Comparison of ENCODE assay signal across 22 mouse cellular contexts in the genomic region with DNA sequence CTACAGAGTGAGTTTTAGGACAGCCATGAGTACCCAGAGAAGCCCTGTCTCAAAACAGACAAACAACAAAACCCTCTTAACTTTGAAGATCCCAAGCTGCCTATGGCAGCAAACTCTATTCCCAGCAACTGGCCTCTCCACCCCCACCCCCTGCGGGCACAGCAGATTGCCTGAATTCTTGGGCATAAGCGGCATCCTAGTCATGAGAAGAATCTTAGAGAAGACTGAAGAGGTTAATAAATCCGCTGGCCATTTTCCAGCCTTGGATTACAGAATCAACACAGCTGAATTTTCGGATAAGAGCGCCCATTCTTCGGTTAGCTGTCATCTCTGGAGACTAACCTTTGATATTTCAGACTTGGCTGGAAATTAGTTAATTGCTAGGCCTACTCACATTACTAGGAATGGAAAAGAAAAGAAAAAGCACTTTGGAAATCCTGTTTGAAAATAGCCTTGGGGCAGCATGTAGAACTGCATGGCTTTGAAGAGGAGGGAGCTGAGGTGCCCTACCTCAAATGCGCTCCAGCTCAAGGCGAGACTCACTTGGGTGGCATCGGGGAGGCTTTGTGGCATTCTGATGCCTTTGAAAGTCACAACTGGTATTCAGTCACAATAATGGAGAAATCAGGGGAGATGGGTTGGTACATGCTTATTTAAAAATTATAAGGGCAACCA. TPM values are rescaled to one million over a fixed set of nuclear protein-coding genes. Genes with fewer than 3 reads are reported as not detected.
DNase-seq lines count a peak whose midpoint lies in the region; ATAC-seq lines count a peak whose summit lies in the region.
"Had no signal": no experiment of that assay in that cellular context is flagged by ENCODE, and none has a peak within 500 bp of the region (broad histone marks: within the 10 kb centered on the region; RNA-seq: fewer than 3 reads in every experiment).

No protein-coding gene starts in this region.

- H3K27ac ChIP-seq in embryonic facial prominence, embryonic 10.5 days (replicated peaks), result peak overlapping the region; percentile 14; the same call in 1 of the 2 replicates
- H3K27ac ChIP-seq in stomach, embryonic 16.5 days (ENCODE audit: low read length), result peak overlapping the region; percentile 17; the same call in 1 of the 2 replicates
- H3K27ac ChIP-seq: hindbrain, postnatal 0 days had no signal

- peak; percentile 8 for DNase-seq in embryo, embryonic 11 days
- no peak for DNase-seq in embryo, embryonic 10 days (ENCODE audit: low spot score)
- DNase-seq in lung, adult 18-20 months, result peak; percentile 5 to 16
- no peak for DNase-seq in lung, postnatal 14 days
- peak; percentile 42 for DNase-seq in embryonic facial prominence, embryonic 10.5 days (ENCODE audit: low spot score)
- no peak for DNase-seq in yolk sac, embryonic 10.5 days (ENCODE audit: low spot score)
- DNase-seq: adrenal gland, postnatal 14 days; cerebellum, adult 8-10 months; kidney, adult 11 months; layer of hippocampus, adult 9-11 months; liver; lung, embryonic 14.5 days; spleen, adult 18-20 months; thymus, postnatal 25 days had no signal

- H3K9me3 ChIP-seq in embryonic facial prominence, embryonic 10.5 days, result no peaks in the 10 kb centered on the region
- peaks cover 9% of the 10 kb centered on the region; the same call in 1 of the 2 replicates for H3K9me3 ChIP-seq in stomach, embryonic 16.5 days (replicated peaks; ENCODE audit: control insufficient read depth, low read length)

- WGBS in embryonic facial prominence, embryonic 10.5 days, result 68% methylated on average over 9 of the region's 9 CpGs
- 63% methylated on average over 9 of the region's 9 CpGs for WGBS in stomach, embryonic 16.5 days

- no peak overlapping the region for H3K4me2 ChIP-seq in stomach, embryonic 16.5 days (ENCODE audit: low read depth, low read length)
- H3K4me2 ChIP-seq: heart, embryonic 12.5 days; lung, embryonic 14.5 days had no signal

- peaks cover 14% of the 10 kb centered on the region for H3K4me1 ChIP-seq in embryonic facial prominence, embryonic 10.5 days
- no peaks in the 10 kb centered on the region for H3K4me1 ChIP-seq in stomach, embryonic 16.5 days (ENCODE audit: control insufficient read depth, insufficient read depth, low read length)
- H3K4me1 ChIP-seq: heart, embryonic 12.5 days had no signal

- no peaks in the 10 kb centered on the region for H3K27me3 ChIP-seq in embryonic facial prominence, embryonic 10.5 days (replicated peaks; ENCODE audit: low read depth, poor library complexity, severe bottlenecking)
- H3K27me3 ChIP-seq in stomach, embryonic 16.5 days (ENCODE audit: control insufficient read depth, insufficient read depth, low read length), result no peaks in the 10 kb centered on the region
- H3K27me3 ChIP-seq: CH12.LX; heart, embryonic 12.5 days had no signal

- H3K9ac ChIP-seq in stomach, embryonic 16.5 days (ENCODE audit: low read length), result no peak overlapping the region
- H3K9ac ChIP-seq: heart, embryonic 12.5 days; lung, embryonic 14.5 days had no signal

- ATAC-seq in stomach, embryonic 16.5 days (ENCODE audit: insufficient read depth, low FRiP score), result no peak
- ATAC-seq: forebrain, embryonic 16.5 days; hindbrain, postnatal 0 days; midbrain, embryonic 16.5 days had no signal

- H3K36me3 ChIP-seq in embryonic facial prominence, embryonic 10.5 days (replicated peaks), result no peaks in the 10 kb centered on the region
- H3K36me3 ChIP-seq in stomach, embryonic 16.5 days (ENCODE audit: control insufficient read depth, insufficient read depth, low read length), result no peaks in the 10 kb centered on the region
- H3K36me3 ChIP-seq: heart, embryonic 12.5 days had no signal

- H3K4me3 ChIP-seq in embryonic facial prominence, embryonic 10.5 days, result no peak overlapping the region
- H3K4me3 ChIP-seq in stomach, embryonic 16.5 days (replicated peaks; ENCODE audit: low read length), result no peak overlapping the region
- H3K4me3 ChIP-seq: heart, embryonic 12.5 days had no signal

RNA-seq across cellular contexts. Expression of a gene that starts 25.2 kb away (rescaled TPM):
- 49.1 and 51.4 TPM in 2 replicates for polyA plus RNA-seq in embryonic facial prominence, embryonic 10.5 days (2016; fragmentation: Nextera tagmentation; extraction: Ambion mirVana)
- 28.2 and 35.6 TPM in 2 replicates for polyA plus RNA-seq in stomach, embryonic 16.5 days (2015; fragmentation: Nextera tagmentation; extraction: Ambion mirVana)

RNA-seq across cellular contexts. Expression of a gene that starts 34.6 kb away (rescaled TPM):
- not detected in 2 replicates for polyA plus RNA-seq in embryonic facial prominence, embryonic 10.5 days (2016; fragmentation: Nextera tagmentation; extraction: Ambion mirVana)
- 13.0 and 13.9 TPM in 2 replicates for polyA plus RNA-seq in stomach, embryonic 16.5 days (2015; fragmentation: Nextera tagmentation; extraction: Ambion mirVana)
- polyA plus RNA-seq: gonadal fat pad, adult 2 months; hindbrain, postnatal 0 days; midbrain, embryonic 16.5 days; neural tube, embryonic 11.5 days had no signal

Comparison
In these comparisons a context has a peak if more than half of its experiments do, and no peak if none do; other contexts are left out.
1. DNase-seq: peak in embryo, embryonic 11 days (single experiment), lung, adult 18-20 months (2 of 2) and embryonic facial prominence, embryonic 10.5 days (single experiment); none in embryo, embryonic 10 days (single experiment), lung, postnatal 14 days (single experiment) and yolk sac, embryonic 10.5 days (single experiment).
2. RNA of a gene that starts 34.6 kb away (polyA plus RNA-seq): 13.0 to 13.9 TPM in stomach, embryonic 16.5 days; not detected in embryonic facial prominence, embryonic 10.5 days; every median in the first group is over 10 times any median in the second.